Mouse (Mus musculus): ENCODE data around the gene Dvl3. TPM values are rescaled to one million over a fixed set of nuclear protein-coding genes. Genes with fewer than 3 reads are reported as not detected.
"Not testable (repeated sequence)": the region's sequence is repeated elsewhere in the genome, so short reads cannot be mapped to it uniquely, and the experiment has no call there.

Gene Dvl3
- polyA plus RNA-seq, 1 experiment from 2014 or later = 24.6 TPM

GRCm38 (mm10) chr16:20478504-20478903 lies 38.3 kb upstream of the Dvl3 start:
- no peak overlapping the region for H3K4me3 ChIP-seq (ENCODE audit: low read depth, low read length)
- DNase-seq (ENCODE audit: low spot score) = no peak
- 45% methylated on average over 2 of the region's 2 CpGs for WGBS
- H3K9ac ChIP-seq (ENCODE audit: low read length) = no peak overlapping the region
- no peaks in the 10 kb centered on the region for H3K9me3 ChIP-seq (ENCODE audit: control insufficient read depth, low read length)
- no peak overlapping the region for H3K4me2 ChIP-seq (ENCODE audit: low read length)
- H3K27ac ChIP-seq (ENCODE audit: low read depth) = 0 out of 2 replicates have a peak overlapping the region, but pooled peaks have one; percentile 27
- H3K4me1 ChIP-seq (replicated peaks; ENCODE audit: control insufficient read depth, insufficient read depth, low read length) = no peaks in the 10 kb centered on the region
- no peaks in the 10 kb centered on the region for H3K36me3 ChIP-seq (ENCODE audit: control insufficient read depth, insufficient read depth, low read length)
- no peak for ATAC-seq (replicated peaks; ENCODE audit: low FRiP score, low TSS enrichment, low read depth)
- no peaks in the 10 kb centered on the region for H3K27me3 ChIP-seq (replicated peaks; ENCODE audit: control insufficient read depth, insufficient read depth, low read length)

- not testable (repeated sequence) for H3K36me3 ChIP-seq (ENCODE audit: control insufficient read depth, insufficient read depth, low read length); H3K9ac ChIP-seq (ENCODE audit: low read length); ATAC-seq (replicated peaks; ENCODE audit: low FRiP score, low TSS enrichment, low read depth); H3K4me3 ChIP-seq (ENCODE audit: low read depth, low read length); H3K27me3 ChIP-seq (replicated peaks; ENCODE audit: control insufficient read depth, insufficient read depth, low read length); H3K4me2 ChIP-seq (ENCODE audit: low read length); H3K4me1 ChIP-seq (replicated peaks; ENCODE audit: control insufficient read depth, insufficient read depth, low read length); H3K27ac ChIP-seq (ENCODE audit: low read depth); H3K9me3 ChIP-seq (ENCODE audit: control insufficient read depth, low read length); DNase-seq (ENCODE audit: low spot score)
- 86% methylated on average over 12 of the region's 12 CpGs for WGBS
Observed at GRCm38 (mm10) chr16:20479026-20479760, 37.6 kb upstream of the Dvl3 start.

- ATAC-seq (replicated peaks; ENCODE audit: low FRiP score, low TSS enrichment, low read depth) (no peak), DNase-seq (ENCODE audit: low spot score) (no peak)
- Histone ChIP-seq H3K9me3 (ENCODE audit: control insufficient read depth, low read length) (no peaks in the 10 kb centered on the region), H3K27ac (ENCODE audit: low read depth) (no peak overlapping the region), H3K9ac (ENCODE audit: low read length) (no peak overlapping the region), H3K27me3 (replicated peaks; ENCODE audit: control insufficient read depth, insufficient read depth, low read length) (no peaks in the 10 kb centered on the region), H3K4me2 (ENCODE audit: low read length) (no peak overlapping the region), H3K4me1 (replicated peaks; ENCODE audit: control insufficient read depth, insufficient read depth, low read length) (no peaks in the 10 kb centered on the region), H3K4me3 (ENCODE audit: low read depth, low read length) (no peak overlapping the region), H3K36me3 (ENCODE audit: control insufficient read depth, insufficient read depth, low read length) (no peaks in the 10 kb centered on the region)
- 47% methylated on average over 3 of the region's 3 CpGs for WGBS
Observed at GRCm38 (mm10) chr16:20480115-20480514, 36.7 kb upstream of the Dvl3 start.

- no peak overlapping the region for H3K27ac ChIP-seq (ENCODE audit: low read depth)
- H3K4me3 ChIP-seq (ENCODE audit: low read depth, low read length) = no peak overlapping the region
- no peak overlapping the region for H3K4me2 ChIP-seq (ENCODE audit: low read length)
- DNase-seq (ENCODE audit: low spot score) = no peak
- H3K4me1 ChIP-seq (replicated peaks; ENCODE audit: control insufficient read depth, insufficient read depth, low read length) = no peaks in the 10 kb centered on the region
- no peaks in the 10 kb centered on the region for H3K36me3 ChIP-seq (ENCODE audit: control insufficient read depth, insufficient read depth, low read length)
- no peaks in the 10 kb centered on the region for H3K27me3 ChIP-seq (replicated peaks; ENCODE audit: control insufficient read depth, insufficient read depth, low read length)
- no peaks in the 10 kb centered on the region for H3K9me3 ChIP-seq (ENCODE audit: control insufficient read depth, low read length)
- WGBS = 81% methylated on average over 2 of the region's 2 CpGs
- no peak for ATAC-seq (replicated peaks; ENCODE audit: low FRiP score, low TSS enrichment, low read depth)
- no peak overlapping the region for H3K9ac ChIP-seq (ENCODE audit: low read length)
Observed at GRCm38 (mm10) chr16:20481746-20482145, 35.0 kb upstream of the Dvl3 start.

- not testable (repeated sequence) for H3K4me3 ChIP-seq (ENCODE audit: low read depth, low read length); H3K4me2 ChIP-seq (ENCODE audit: low read length); ATAC-seq (replicated peaks; ENCODE audit: low FRiP score, low TSS enrichment, low read depth); H3K36me3 ChIP-seq (ENCODE audit: control insufficient read depth, insufficient read depth, low read length); H3K9ac ChIP-seq (ENCODE audit: low read length); H3K4me1 ChIP-seq (replicated peaks; ENCODE audit: control insufficient read depth, insufficient read depth, low read length); H3K27me3 ChIP-seq (replicated peaks; ENCODE audit: control insufficient read depth, insufficient read depth, low read length); DNase-seq (ENCODE audit: low spot score); H3K27ac ChIP-seq (ENCODE audit: low read depth); H3K9me3 ChIP-seq (ENCODE audit: control insufficient read depth, low read length)
- WGBS = 81% methylated on average over 6 of the region's 7 CpGs
Observed at GRCm38 (mm10) chr16:20483716-20484115, 33.1 kb upstream of the Dvl3 start.

- Histone ChIP-seq H3K9me3 (ENCODE audit: control insufficient read depth, low read length) (no peaks in the 10 kb centered on the region), H3K4me2 (ENCODE audit: low read length) (no peak overlapping the region), H3K9ac (ENCODE audit: low read length) (no peak overlapping the region), H3K36me3 (ENCODE audit: control insufficient read depth, insufficient read depth, low read length) (no peaks in the 10 kb centered on the region), H3K4me1 (replicated peaks; ENCODE audit: control insufficient read depth, insufficient read depth, low read length) (no peaks in the 10 kb centered on the region), H3K27ac (ENCODE audit: low read depth) (no peak overlapping the region), H3K4me3 (ENCODE audit: low read depth, low read length) (no peak overlapping the region), H3K27me3 (replicated peaks; ENCODE audit: control insufficient read depth, insufficient read depth, low read length) (no peaks in the 10 kb centered on the region)
- 49% methylated on average over 4 of the region's 4 CpGs for WGBS
- ATAC-seq (replicated peaks; ENCODE audit: low FRiP score, low TSS enrichment, low read depth) (no peak), DNase-seq (ENCODE audit: low spot score) (no peak)
Observed at GRCm38 (mm10) chr16:20485061-20485460, 31.7 kb upstream of the Dvl3 start.

GRCm38 (mm10) chr16:20486048-20486447 lies 30.7 kb upstream of the Dvl3 start:
- Histone ChIP-seq H3K4me1 (replicated peaks; ENCODE audit: control insufficient read depth, insufficient read depth, low read length) (no peaks in the 10 kb centered on the region), H3K4me2 (ENCODE audit: low read length) (no peak overlapping the region), H3K27ac (ENCODE audit: low read depth) (no peak overlapping the region), H3K4me3 (ENCODE audit: low read depth, low read length) (no peak overlapping the region), H3K9ac (ENCODE audit: low read length) (no peak overlapping the region), H3K9me3 (ENCODE audit: control insufficient read depth, low read length) (no peaks in the 10 kb centered on the region), H3K36me3 (ENCODE audit: control insufficient read depth, insufficient read depth, low read length) (no peaks in the 10 kb centered on the region), H3K27me3 (replicated peaks; ENCODE audit: control insufficient read depth, insufficient read depth, low read length) (no peaks in the 10 kb centered on the region)
- no peak for ATAC-seq (replicated peaks; ENCODE audit: low FRiP score, low TSS enrichment, low read depth)
- 63% methylated on average over 3 of the region's 3 CpGs for WGBS
- no peak for DNase-seq (ENCODE audit: low spot score)

- WGBS = 86% methylated on average over 1 of the region's 1 CpGs
- no peaks in the 10 kb centered on the region for H3K4me1 ChIP-seq (replicated peaks; ENCODE audit: control insufficient read depth, insufficient read depth, low read length)
- no peak for ATAC-seq (replicated peaks; ENCODE audit: low FRiP score, low TSS enrichment, low read depth)
- no peaks in the 10 kb centered on the region for H3K9me3 ChIP-seq (ENCODE audit: control insufficient read depth, low read length)
- no peak overlapping the region for H3K9ac ChIP-seq (ENCODE audit: low read length)
- DNase-seq (ENCODE audit: low spot score) = no peak
- H3K36me3 ChIP-seq (ENCODE audit: control insufficient read depth, insufficient read depth, low read length) = no peaks in the 10 kb centered on the region
- H3K4me2 ChIP-seq (ENCODE audit: low read length) = no peak overlapping the region
- H3K27me3 ChIP-seq (replicated peaks; ENCODE audit: control insufficient read depth, insufficient read depth, low read length) = no peaks in the 10 kb centered on the region
- H3K27ac ChIP-seq (ENCODE audit: low read depth) = no peak overlapping the region
- H3K4me3 ChIP-seq (ENCODE audit: low read depth, low read length) = no peak overlapping the region
Observed at GRCm38 (mm10) chr16:20488151-20488550, 28.6 kb upstream of the Dvl3 start.

GRCm38 (mm10) chr16:20488751-20489150 lies 28.0 kb upstream of the Dvl3 start:
- DNase-seq (ENCODE audit: low spot score); ATAC-seq (replicated peaks; ENCODE audit: low FRiP score, low TSS enrichment, low read depth): not testable (repeated sequence)
- WGBS = 76% methylated on average over 9 of the region's 9 CpGs

More at GRCm38 (mm10) chr16:20488751-20489150, 28.0 kb upstream of the Dvl3 start:
- H3K9me3 ChIP-seq (ENCODE audit: control insufficient read depth, low read length); H3K27ac ChIP-seq (ENCODE audit: low read depth); H3K9ac ChIP-seq (ENCODE audit: low read length); H3K4me1 ChIP-seq (replicated peaks; ENCODE audit: control insufficient read depth, insufficient read depth, low read length); H3K4me3 ChIP-seq (ENCODE audit: low read depth, low read length); H3K27me3 ChIP-seq (replicated peaks; ENCODE audit: control insufficient read depth, insufficient read depth, low read length); H3K4me2 ChIP-seq (ENCODE audit: low read length); H3K36me3 ChIP-seq (ENCODE audit: control insufficient read depth, insufficient read depth, low read length): not testable (repeated sequence)
